Mouse (Mus musculus) embryonic facial prominence, embryonic 15.5 days (tissue): ENCODE data around the gene Synpo2. TPM values are rescaled to one million over a fixed set of nuclear protein-coding genes. Genes with fewer than 3 reads are reported as not detected.

ENCODE experiments used
- ATAC-seq: fragments of 200-750 bp; cut with Nextera tagmentation; 2 replicates; pipeline ENCODE4 v1.8.0; 2017; ENCODE audit warnings: low read depth, moderate TSS enrichment; ENCODE audit not compliant: insufficient number of reproducible peaks, low FRiP score, low TSS enrichment
- H3K27ac ChIP-seq: fragments of 300-500 bp; sonication (generic); replicated peaks from 2 replicates; pipeline ENCODE4 v1.5.1; 2015; ENCODE audit warnings: mild to moderate bottlenecking, inconsistent platforms
- H3K27me3 ChIP-seq: fragments of 300-500 bp; sonication (generic); 2 replicates; pipeline ENCODE4 v1.6.1; 2015; ENCODE audit warnings: inconsistent platforms
- H3K36me3 ChIP-seq: fragments of 300-500 bp; sonication (generic); 2 replicates; pipeline ENCODE4 v1.6.1; 2015; ENCODE audit warnings: mild to moderate bottlenecking, inconsistent platforms
- H3K4me1 ChIP-seq: fragments of 300-500 bp; sonication (generic); 2 replicates; pipeline ENCODE4 v1.6.1; 2015; ENCODE audit warnings: inconsistent platforms
- H3K4me2 ChIP-seq: fragments of 300-500 bp; sonication (generic); replicated peaks from 2 replicates; pipeline ENCODE4 v1.6.1; 2015; ENCODE audit warnings: mild to moderate bottlenecking, inconsistent platforms
- H3K4me3 ChIP-seq: fragments of 300-500 bp; sonication (generic); replicated peaks from 2 replicates; pipeline ENCODE4 v1.5.1; 2015; ENCODE audit warnings: mild to moderate bottlenecking, inconsistent platforms
- H3K9ac ChIP-seq: fragments of 300-500 bp; sonication (generic); 2 replicates; pipeline ENCODE4 v1.6.1; 2015; ENCODE audit warnings: inconsistent platforms
- H3K9me3 ChIP-seq: fragments of 300-500 bp; sonication (generic); replicated peaks from 2 replicates; pipeline ENCODE4 v1.6.1; 2016; ENCODE audit warnings: inconsistent platforms
- WGBS: fragments of 180-500 bp; shearing (Covaris S2); methylation state at CpG from one replicate; pipeline ENCODE4 v1.1.7; 2015; 5-methylcytosine and 5-hydroxymethylcytosine counted together
- polyA plus RNA-seq: library from polyadenylated mRNA; unstranded; fragments of >200 nt; fragmentation: Nextera tagmentation; extraction: Ambion mirVana; gene quantifications from 2 replicates; pipeline ENCODE4 v1.2.1, GENCODE M21; 2015

The Synpo2 gene
- polyA plus RNA-seq, 1 experiment from 2014 or later = 6.9 TPM

- Histone ChIP-seq H3K4me1 (0 out of 2 replicates have a peak, but pooled peaks cover 5% of the 10 kb centered on the region), H3K4me2 (no peak overlapping the region), H3K27me3 (no peaks in the 10 kb centered on the region), H3K4me3 (no peak overlapping the region), H3K9me3 (no peaks in the 10 kb centered on the region), H3K9ac (no peak overlapping the region), H3K36me3 (no peaks in the 10 kb centered on the region), H3K27ac (no peak overlapping the region)
- no peak for ATAC-seq
- WGBS = 89% methylated on average over 1 of the region's 1 CpGs
Measured at GRCm38 (mm10) chr3:123058832-123059231, 177.1 kb downstream of the Synpo2 start.

- H3K36me3 ChIP-seq = no peaks in the 10 kb centered on the region
- H3K4me2 ChIP-seq = no peak overlapping the region
- no peak overlapping the region for H3K4me3 ChIP-seq
- H3K4me1 ChIP-seq = no peaks in the 10 kb centered on the region
- no peaks in the 10 kb centered on the region for H3K27me3 ChIP-seq
- no peak overlapping the region for H3K27ac ChIP-seq
- 58% methylated on average over 5 of the region's 5 CpGs for WGBS
- H3K9ac ChIP-seq = no peak overlapping the region
- no peaks in the 10 kb centered on the region for H3K9me3 ChIP-seq
- no peak for ATAC-seq
Measured at GRCm38 (mm10) chr3:123054178-123054577, 181.8 kb downstream of the Synpo2 start.

- ATAC-seq = no peak
Measured at GRCm38 (mm10) chr3:123053192-123053938, 182.6 kb downstream of the Synpo2 start.

GRCm38 (mm10) chr3:123042308-123042707, 193.6 kb downstream of the Synpo2 start:
- no peaks in the 10 kb centered on the region for H3K9me3 ChIP-seq
- no peak overlapping the region for H3K4me3 ChIP-seq
- H3K4me2 ChIP-seq = no peak overlapping the region
- no peak overlapping the region for H3K9ac ChIP-seq
- no peaks in the 10 kb centered on the region for H3K27me3 ChIP-seq
- WGBS = 86% methylated on average over 1 of the region's 1 CpGs
- H3K36me3 ChIP-seq = no peaks in the 10 kb centered on the region
- no peak overlapping the region for H3K27ac ChIP-seq
- no peak for ATAC-seq
- no peaks in the 10 kb centered on the region for H3K4me1 ChIP-seq

More at GRCm38 (mm10) chr3:123053192-123053938, 182.6 kb downstream of the Synpo2 start:
- no peak overlapping the region for H3K4me3 ChIP-seq
- WGBS = 63% methylated on average over 8 of the region's 8 CpGs
- H3K9me3 ChIP-seq = no peaks in the 10 kb centered on the region
- no peaks in the 10 kb centered on the region for H3K36me3 ChIP-seq
- no peaks in the 10 kb centered on the region for H3K4me1 ChIP-seq
- H3K27ac ChIP-seq = no peak overlapping the region
- H3K9ac ChIP-seq = no peak overlapping the region
- H3K4me2 ChIP-seq = no peak overlapping the region
- no peaks in the 10 kb centered on the region for H3K27me3 ChIP-seq

- Histone ChIP-seq H3K4me2 (no peak within 1 kb of the TSS), H3K27me3 (no peaks in the 10 kb centered on the region), H3K9ac (no peak within 1 kb of the TSS), H3K4me1 (no peaks in the 10 kb centered on the region), H3K4me3 (no peak within 1 kb of the TSS), H3K27ac (no peak within 1 kb of the TSS), H3K9me3 (no peaks in the 10 kb centered on the region), H3K36me3 (no peaks in the 10 kb centered on the region)
- no peak for ATAC-seq
- 88% methylated on average over 7 of the region's 7 CpGs for WGBS
Measured at GRCm38 (mm10) chr3:123034752-123035151, 201.2 kb downstream of the Synpo2 start, which contains the start of gene Myoz2. TSS of gene Myoz2 (minus strand) at chr3:123035015.

- H3K4me3 ChIP-seq = no peak overlapping the region
- ATAC-seq = no peak
- H3K9ac ChIP-seq = no peak overlapping the region
- H3K27me3 ChIP-seq = no peaks in the 10 kb centered on the region
- H3K27ac ChIP-seq = no peak overlapping the region
- no peak overlapping the region for H3K4me2 ChIP-seq
- H3K4me1 ChIP-seq = no peaks in the 10 kb centered on the region
- H3K9me3 ChIP-seq = no peaks in the 10 kb centered on the region
- 55% methylated on average over 8 of the region's 8 CpGs for WGBS
- no peaks in the 10 kb centered on the region for H3K36me3 ChIP-seq
Measured at GRCm38 (mm10) chr3:123033804-123034203, 202.1 kb downstream of the Synpo2 start.

Other genes with a start within 250 kb of the Synpo2 start
- 31.8 and 37.3 TPM in 2 replicates for gene Myoz2, start 201.1 kb downstream of the Synpo2 start, polyA plus RNA-seq
- 108 and 113 TPM in 2 replicates for gene Sec24d, start 31.3 kb upstream of the Synpo2 start, polyA plus RNA-seq
- 22.5 and 23.5 TPM in 2 replicates for gene Mettl14, start 150.0 kb upstream of the Synpo2 start, polyA plus RNA-seq
- gene Prss12, start 210.8 kb upstream of the Synpo2 start, polyA plus RNA-seq = 36.8 and 36.9 TPM in 2 replicates